Mouse (Mus musculus) kidney, adult 2 months (tissue): ENCODE measurements around the gene Irgm1.

Experiments used
- CTCF ChIP-seq: fragments of 200-500 bp; conservative IDR thresholded peaks from 2 replicates; pipeline ENCODE4 v1.5.1; 2011; ENCODE audit warnings: low read depth, mild to moderate bottlenecking, control low read depth, low read length, moderate library complexity, mixed read lengths; ENCODE audit not compliant: insufficient read depth, insufficient read length
- POLR2A ChIP-seq: fragments of 200-500 bp; IDR thresholded peaks from one replicate; pipeline ENCODE4 v1.6.1; 2011; ENCODE audit warnings: low read depth, low read length, control low read depth

DNA sequence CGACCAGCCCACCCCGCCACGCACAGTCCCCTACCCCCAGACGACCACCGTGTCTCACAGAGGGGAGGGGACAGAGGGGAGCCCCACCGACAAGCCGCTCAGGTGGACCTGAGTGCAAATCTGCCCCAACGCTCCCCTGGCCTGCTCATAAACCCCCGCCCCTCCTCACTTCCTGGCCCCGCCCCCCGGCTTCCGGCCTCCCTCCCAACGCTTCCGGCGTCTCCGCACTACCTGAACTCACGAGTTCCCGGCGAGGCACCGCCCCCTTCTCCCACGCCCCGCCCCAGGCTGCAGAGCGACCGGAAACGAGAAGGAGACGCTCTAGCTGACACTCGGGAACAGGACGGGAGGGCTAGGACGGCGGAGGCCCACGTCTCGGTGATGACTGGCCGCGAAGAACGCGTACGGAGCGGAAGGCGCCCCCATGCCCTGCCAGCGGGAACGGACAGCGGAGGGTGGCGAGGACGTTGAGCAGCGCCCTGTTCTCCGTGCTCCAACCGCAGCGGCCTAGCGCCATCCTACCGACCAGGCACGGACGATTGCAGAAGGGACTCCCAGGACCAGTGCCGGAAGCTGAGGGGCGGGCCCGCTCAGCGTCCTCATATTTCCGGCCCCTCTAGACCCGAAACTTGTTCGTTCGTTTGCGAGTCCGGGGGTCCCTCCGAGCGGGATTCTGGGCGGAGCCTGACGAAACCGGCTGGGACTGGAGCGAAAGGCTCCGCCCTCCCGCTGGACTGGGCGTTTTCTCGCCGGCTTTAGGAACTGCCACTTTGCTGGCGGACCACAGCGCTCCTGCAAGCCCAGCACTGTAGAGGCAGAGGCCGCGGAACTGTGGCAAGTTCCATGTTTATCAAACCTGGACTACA, 54.5 kb downstream of the Irgm1 start, which contains the start of gene Trim41:
- TF ChIP-seq CTCF (no peak), POLR2A (peak; percentile 95)
